Mouse (Mus musculus) ZHBTc4 (cell line): ENCODE results near the gene Gsto2.

ENCODE experiments used
- DNase-seq: peaks from one replicate; pipeline ENCODE4 v3.0.0-alpha.2; 2011; ENCODE audit warnings: low read depth, low spot score

Gene Gsto2

GRCm38 (mm10) chr19:47919126-47919965, 54.0 kb downstream of the Gsto2 start, which contains the start of the genes Cfap43 and Itprip:
TSS of gene Cfap43 (minus strand) at chr19:47919287.
TSS of gene Itprip (minus strand) at chr19:47919299.
- DNase-seq, result peak; percentile 71

- DNase-seq, result no peak
Measured at GRCm38 (mm10) chr19:47919966-47920375, 54.6 kb downstream of the Gsto2 start.

- DNase-seq, result no peak
Measured at GRCm38 (mm10) chr19:47925819-47926218, 60.5 kb downstream of the Gsto2 start.

- DNase-seq, result no peak
Measured at GRCm38 (mm10) chr19:47927032-47927431, 61.7 kb downstream of the Gsto2 start.

GRCm38 (mm10) chr19:47929043-47929442, 63.7 kb downstream of the Gsto2 start:
- no peak for DNase-seq

- peak; percentile 43 for DNase-seq
Measured at GRCm38 (mm10) chr19:47931982-47932638, 66.8 kb downstream of the Gsto2 start.

- no peak for DNase-seq
Measured at GRCm38 (mm10) chr19:47934146-47934545, 68.8 kb downstream of the Gsto2 start.

- peak; percentile 40 for DNase-seq
Measured at GRCm38 (mm10) chr19:47934636-47935238, 69.4 kb downstream of the Gsto2 start.

GRCm38 (mm10) chr19:47935530-47935929, 70.2 kb downstream of the Gsto2 start:
- no peak for DNase-seq
